Mouse (Mus musculus) liver, embryonic 13.5 days (tissue): ENCODE results near the gene Cactin. TPM values are rescaled to one million over a fixed set of nuclear protein-coding genes. Genes with fewer than 3 reads are reported as not detected.

ENCODE experiments used
- ATAC-seq: fragments of 200-750 bp; cut with Nextera tagmentation; 2 replicates; pipeline ENCODE4 v1.8.0; 2017; ENCODE audit warnings: low read depth, mild to moderate bottlenecking, moderate number of reproducible peaks, moderate library complexity
- DNase-seq: peaks from one replicate; pipeline ENCODE4 v3.0.0; 2022
- H3K27ac ChIP-seq: fragments of 300-500 bp; sonication (generic); 2 replicates; pipeline ENCODE4 v1.5.1; 2015; ENCODE audit warnings: moderate library complexity, mild to moderate bottlenecking, inconsistent platforms
- H3K27me3 ChIP-seq: fragments of 300-500 bp; sonication (generic); 2 replicates; pipeline ENCODE4 v1.6.1; 2015; ENCODE audit warnings: mild to moderate bottlenecking, inconsistent platforms
- H3K36me3 ChIP-seq: fragments of 300-500 bp; sonication (generic); 2 replicates; pipeline ENCODE4 v1.6.1; 2015; ENCODE audit warnings: mild to moderate bottlenecking, inconsistent platforms
- H3K4me1 ChIP-seq: fragments of 300-500 bp; sonication (generic); replicated peaks from 2 replicates; pipeline ENCODE4 v1.6.1; 2015; ENCODE audit warnings: inconsistent platforms
- H3K4me2 ChIP-seq: fragments of 300-500 bp; sonication (generic); 2 replicates; pipeline ENCODE4 v1.6.1; 2015; ENCODE audit warnings: inconsistent platforms, mild to moderate bottlenecking, moderate library complexity
- H3K4me3 ChIP-seq: fragments of 300-500 bp; sonication (generic); replicated peaks from 2 replicates; pipeline ENCODE4 v1.5.1; 2015; ENCODE audit warnings: mild to moderate bottlenecking, inconsistent platforms
- H3K9ac ChIP-seq: fragments of 300-500 bp; sonication (generic); 2 replicates; pipeline ENCODE4 v1.6.1; 2015; ENCODE audit warnings: mild to moderate bottlenecking, inconsistent platforms
- H3K9me3 ChIP-seq: fragments of 300-500 bp; sonication (generic); replicated peaks from 2 replicates; pipeline ENCODE4 v1.6.1; 2016; ENCODE audit warnings: inconsistent platforms
- WGBS: fragments of 180-500 bp; shearing (Covaris S2); methylation state at CpG from one replicate; pipeline ENCODE4 v1.1.7; 2015; ENCODE audit not compliant: insufficient replicate concordance; 5-methylcytosine and 5-hydroxymethylcytosine counted together
- polyA plus RNA-seq: library from polyadenylated mRNA; unstranded; fragments of >200 nt; fragmentation: Nextera tagmentation; extraction: Ambion mirVana; gene quantifications from 2 replicates; pipeline ENCODE4 v1.2.1, GENCODE M21; 2015

Cactin gene
- polyA plus RNA-seq: 29.5 and 33.0 TPM in 2 replicates

GRCm38 (mm10) chr10:81320550-81321347 lies at the start of gene Cactin:
Gene Cactin (plus strand): TSS chr10:81321103.
- WGBS: under 1% methylated on average over 68 of the region's 68 CpGs
- peak; percentile 100 for DNase-seq
- Histone ChIP-seq H3K9ac (peak within 1 kb of the TSS; percentile 97), H3K36me3 (peaks cover 59% of the 10 kb centered on the region), H3K27ac (peak within 1 kb of the TSS; percentile 90), H3K4me2 (peak within 1 kb of the TSS; percentile 95), H3K9me3 (no peaks in the 10 kb centered on the region), H3K4me3 (peak within 1 kb of the TSS; percentile 99), H3K27me3 (no peaks in the 10 kb centered on the region), H3K4me1 (peaks cover 64% of the 10 kb centered on the region)
- ATAC-seq: peak; percentile 85

GRCm38 (mm10) chr10:81272356-81272755 lies 48.5 kb upstream of the Cactin start:
- Histone ChIP-seq H3K9ac (no peak overlapping the region), H3K4me2 (no peak overlapping the region), H3K27ac (no peak overlapping the region), H3K9me3 (no peaks in the 10 kb centered on the region), H3K36me3 (peaks cover 34% of the 10 kb centered on the region), H3K27me3 (peaks cover 3% of the 10 kb centered on the region; the same call in 1 of the 2 replicates), H3K4me3 (no peak overlapping the region), H3K4me1 (peaks cover 21% of the 10 kb centered on the region)
- DNase-seq (no peak), ATAC-seq (no peak)
- 79% methylated on average over 21 of the region's 21 CpGs for WGBS

- peaks cover 6% of the 10 kb centered on the region for H3K4me1 ChIP-seq
- no peak overlapping the region for H3K27ac ChIP-seq
- no peak overlapping the region for H3K4me2 ChIP-seq
- peaks cover 14% of the 10 kb centered on the region for H3K27me3 ChIP-seq
- 83% methylated on average over 19 of the region's 19 CpGs for WGBS
- DNase-seq: no peak
- H3K9me3 ChIP-seq: no peaks in the 10 kb centered on the region
- H3K9ac ChIP-seq: no peak overlapping the region
- H3K36me3 ChIP-seq: peaks cover 34% of the 10 kb centered on the region
- no peak for ATAC-seq
- no peak overlapping the region for H3K4me3 ChIP-seq
These were observed 47.1 kb upstream of the Cactin start for GRCm38 (mm10) chr10:81273842-81274241.

- Histone ChIP-seq H3K4me3 (no peak overlapping the region), H3K4me2 (no peak overlapping the region), H3K9ac (no peak overlapping the region), H3K36me3 (peaks cover 11% of the 10 kb centered on the region), H3K27me3 (peaks cover 52% of the 10 kb centered on the region), H3K4me1 (peaks cover 4% of the 10 kb centered on the region; the same call in 1 of the 2 replicates), H3K9me3 (no peaks in the 10 kb centered on the region), H3K27ac (no peak overlapping the region)
- 68% methylated on average over 22 of the region's 22 CpGs for WGBS
- ATAC-seq (no peak), DNase-seq (no peak)
These were observed 43.2 kb upstream of the Cactin start for GRCm38 (mm10) chr10:81277676-81278075.

GRCm38 (mm10) chr10:81279496-81279895 lies 41.4 kb upstream of the Cactin start:
- WGBS: 25% methylated on average over 10 of the region's 10 CpGs
- H3K4me2 ChIP-seq: no peak overlapping the region
- H3K27ac ChIP-seq: no peak overlapping the region
- no peaks in the 10 kb centered on the region for H3K9me3 ChIP-seq
- H3K36me3 ChIP-seq: no peaks in the 10 kb centered on the region
- peaks cover 70% of the 10 kb centered on the region for H3K27me3 ChIP-seq
- no peak for DNase-seq
- no peak overlapping the region for H3K4me3 ChIP-seq
- no peak for ATAC-seq
- no peak overlapping the region for H3K9ac ChIP-seq
- H3K4me1 ChIP-seq: peaks cover 4% of the 10 kb centered on the region; the same call in 1 of the 2 replicates

GRCm38 (mm10) chr10:81284189-81284588 lies 36.7 kb upstream of the Cactin start:
- H3K9me3 ChIP-seq: no peaks in the 10 kb centered on the region
- no peak overlapping the region for H3K4me2 ChIP-seq
- ATAC-seq (no peak), DNase-seq (no peak)
- H3K9ac ChIP-seq: no peak overlapping the region
- H3K4me1 ChIP-seq: peaks cover 42% of the 10 kb centered on the region
- H3K36me3 ChIP-seq: no peaks in the 10 kb centered on the region
- H3K4me3 ChIP-seq: no peak overlapping the region
- no peak overlapping the region for H3K27ac ChIP-seq
- peaks cover 70% of the 10 kb centered on the region for H3K27me3 ChIP-seq
- WGBS: 53% methylated on average over 6 of the region's 6 CpGs

- Histone ChIP-seq H3K36me3 (no peaks in the 10 kb centered on the region), H3K4me1 (peaks cover 38% of the 10 kb centered on the region), H3K9me3 (no peaks in the 10 kb centered on the region), H3K27me3 (peaks cover 65% of the 10 kb centered on the region), H3K4me3 (0 out of 2 replicates have a peak overlapping the region, but pooled peaks have one; percentile 53), H3K4me2 (peak overlapping the region; percentile 74), H3K27ac (no peak overlapping the region), H3K9ac (no peak overlapping the region)
- DNase-seq (no peak), ATAC-seq (no peak)
- WGBS: 14% methylated on average over 17 of the region's 17 CpGs
These were observed 36.2 kb upstream of the Cactin start for GRCm38 (mm10) chr10:81284719-81285118.

DNA sequence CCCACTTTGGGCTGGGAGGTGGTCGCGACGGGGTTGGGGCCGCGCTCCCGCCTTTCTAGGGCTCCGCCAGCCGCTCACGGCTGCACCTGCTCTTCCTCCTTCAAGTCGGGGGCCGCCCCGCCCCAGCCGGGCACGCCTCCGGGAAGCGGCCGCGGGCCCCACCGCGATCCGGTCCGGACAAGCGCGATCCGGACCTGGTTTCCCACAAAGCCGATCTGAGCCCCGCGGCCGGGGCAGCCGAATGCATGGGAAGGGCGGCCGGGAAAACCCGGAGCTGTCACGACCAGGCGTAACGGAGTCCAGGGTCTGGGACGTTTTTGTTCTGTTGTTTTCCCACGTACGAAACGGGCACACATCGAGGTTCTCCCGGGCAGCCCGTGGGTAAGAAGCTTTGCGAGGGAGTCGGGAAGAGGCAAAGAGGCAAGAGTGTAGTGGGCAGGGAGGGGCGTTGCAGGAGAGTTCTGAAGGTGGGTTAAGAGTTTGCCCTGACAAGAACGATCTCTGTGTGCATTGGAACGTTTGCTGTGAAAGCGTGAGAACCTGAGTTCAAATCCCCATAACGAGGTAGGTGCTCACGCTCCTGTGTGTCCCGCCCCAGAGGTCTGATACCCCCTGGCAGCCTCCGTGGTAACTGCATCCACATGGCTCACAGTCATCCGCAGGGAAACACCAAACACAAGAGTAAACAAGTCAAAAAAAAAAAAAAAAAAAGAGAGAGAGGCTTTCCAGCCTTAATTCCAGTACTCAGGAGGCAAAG lies 35.0 kb upstream of the Cactin start:
- H3K27ac ChIP-seq: 0 out of 2 replicates have a peak overlapping the region, but pooled peaks have one; percentile 34
- peak overlapping the region; percentile 53 for H3K4me3 ChIP-seq
- peaks cover 65% of the 10 kb centered on the region for H3K27me3 ChIP-seq
- no peaks in the 10 kb centered on the region for H3K9me3 ChIP-seq
- H3K4me1 ChIP-seq: peaks cover 46% of the 10 kb centered on the region
- 1% methylated on average over 54 of the region's 54 CpGs for WGBS
- H3K9ac ChIP-seq: peak overlapping the region; percentile 64
- DNase-seq: peak; percentile 83
- peak overlapping the region; percentile 74 for H3K4me2 ChIP-seq
- no peaks in the 10 kb centered on the region for H3K36me3 ChIP-seq
- ATAC-seq: peak; percentile 72

GRCm38 (mm10) chr10:81286586-81286985 lies 34.3 kb upstream of the Cactin start:
- Histone ChIP-seq H3K27ac (no peak overlapping the region), H3K9ac (no peak overlapping the region), H3K4me3 (peak overlapping the region; percentile 53; the same call in 1 of the 2 replicates), H3K4me2 (peak overlapping the region; percentile 74; the same call in 1 of the 2 replicates), H3K27me3 (peaks cover 59% of the 10 kb centered on the region), H3K4me1 (peaks cover 53% of the 10 kb centered on the region), H3K9me3 (no peaks in the 10 kb centered on the region), H3K36me3 (no peaks in the 10 kb centered on the region)
- whole genome bisulfite sequencing: 34% methylated on average over 6 of the region's 6 CpGs
- DNase-seq (no peak), ATAC-seq (no peak)

DNA sequence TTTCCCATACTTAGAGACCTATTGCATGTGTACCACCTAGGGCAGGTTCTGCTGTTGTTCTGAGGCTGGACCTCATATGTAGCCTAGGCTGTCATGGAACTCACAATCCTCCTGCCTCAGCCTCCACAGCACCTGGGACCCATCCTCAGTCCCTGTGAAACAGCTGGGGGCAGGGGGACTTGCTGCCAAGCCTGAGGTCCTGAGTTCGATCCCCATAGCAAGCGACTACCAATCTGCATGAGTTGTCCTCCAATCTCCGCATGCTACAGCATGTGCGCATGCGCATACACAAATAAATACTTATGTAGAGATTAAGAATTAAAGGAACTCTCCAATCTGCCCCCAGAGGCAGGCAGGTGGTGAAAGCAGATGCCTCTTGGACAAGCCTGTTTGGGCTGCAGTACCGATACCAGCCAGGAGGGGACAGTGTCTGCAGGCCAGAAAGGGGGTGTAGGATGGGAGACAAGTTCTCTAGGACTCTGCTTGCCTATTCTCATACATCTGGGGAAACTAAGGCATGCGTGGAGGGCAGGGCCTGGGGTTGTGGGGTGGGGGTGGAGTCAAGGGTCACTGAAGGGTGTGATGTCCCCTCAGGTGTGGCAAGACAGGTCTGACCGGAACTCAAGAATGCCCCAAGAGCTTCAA lies 33.3 kb upstream of the Cactin start:
- WGBS: 52% methylated on average over 8 of the region's 8 CpGs
- no peak for ATAC-seq
- Histone ChIP-seq H3K9ac (no peak overlapping the region), H3K4me1 (peaks cover 62% of the 10 kb centered on the region), H3K27me3 (peaks cover 49% of the 10 kb centered on the region), H3K27ac (no peak overlapping the region), H3K36me3 (no peaks in the 10 kb centered on the region), H3K4me3 (no peak overlapping the region), H3K9me3 (no peaks in the 10 kb centered on the region), H3K4me2 (no peak overlapping the region)
- peak; percentile 63 for DNase-seq

- H3K9ac ChIP-seq: no peak overlapping the region
- peaks cover 39% of the 10 kb centered on the region for H3K27me3 ChIP-seq
- ATAC-seq (no peak), DNase-seq (no peak)
- no peak overlapping the region for H3K27ac ChIP-seq
- H3K36me3 ChIP-seq: no peaks in the 10 kb centered on the region
- no peak overlapping the region for H3K4me2 ChIP-seq
- WGBS: 24% methylated on average over 6 of the region's 6 CpGs
- no peaks in the 10 kb centered on the region for H3K9me3 ChIP-seq
- peaks cover 67% of the 10 kb centered on the region for H3K4me1 ChIP-seq
- no peak overlapping the region for H3K4me3 ChIP-seq
These were observed 32.3 kb upstream of the Cactin start for GRCm38 (mm10) chr10:81288601-81289000.
